Mouse (Mus musculus) hindbrain, postnatal 0 days (tissue): ENCODE measurements at regions not wholly inside any gene's neighbourhood (a gene's known extent, or its start where the extent isn't known, plus 50 kb on each side); places are given as distances from the start of the nearest gene placed in this dataset.

Experiments used
- ATAC-seq: fragments of 200-750 bp; cut with Nextera tagmentation; 2 replicates; pipeline ENCODE4 v1.8.0; 2017; ENCODE audit warnings: mild to moderate bottlenecking, moderate TSS enrichment, moderate library complexity
- DNase-seq: peaks from one replicate; pipeline ENCODE4 v3.0.0-alpha.2; 2015; ENCODE audit warnings: low spot score
- H3K27ac ChIP-seq: fragments of 300-500 bp; sonication (generic); 2 replicates; pipeline ENCODE4 v1.5.1; 2014; ENCODE audit warnings: mild to moderate bottlenecking
- H3K27me3 ChIP-seq: fragments of 300-500 bp; sonication (generic); 2 replicates; pipeline ENCODE4 v1.6.1; 2014; ENCODE audit warnings: low read length, mixed read lengths; ENCODE audit not compliant: insufficient read depth
- H3K36me3 ChIP-seq: fragments of 300-500 bp; sonication (generic); 2 replicates; pipeline ENCODE4 v1.6.1; 2014; ENCODE audit warnings: low read length, mixed read lengths; ENCODE audit not compliant: insufficient read depth
- H3K4me1 ChIP-seq: fragments of 300-500 bp; sonication (generic); 2 replicates; pipeline ENCODE4 v1.6.1; 2014; ENCODE audit warnings: antibody characterized with exemption, low read length, mixed read lengths; ENCODE audit not compliant: insufficient read depth
- H3K4me2 ChIP-seq: fragments of 300-500 bp; sonication (generic); 2 replicates; pipeline ENCODE4 v1.6.1; 2014; ENCODE audit warnings: low read depth, mild to moderate bottlenecking, low read length, moderate library complexity, mixed read lengths
- H3K4me3 ChIP-seq: fragments of 300-500 bp; sonication (generic); 2 replicates; pipeline ENCODE4 v1.5.1; 2014; ENCODE audit warnings: low read length
- H3K9ac ChIP-seq: fragments of 300-500 bp; sonication (generic); replicated peaks from 2 replicates; pipeline ENCODE4 v1.6.1; 2014; ENCODE audit warnings: mild to moderate bottlenecking, low read length, moderate library complexity, mixed read lengths
- H3K9me3 ChIP-seq: fragments of 300-500 bp; sonication (generic); 2 replicates; pipeline ENCODE4 v1.6.1; 2016; ENCODE audit warnings: low read length, mixed read lengths
- CTCF ChIP-seq: IDR thresholded peaks from 2 replicates; pipeline ENCODE4 v1.5.1; 2016; ENCODE audit warnings: antibody characterized with exemption, control low read depth, low read depth
- WGBS: fragments of 180-500 bp; shearing (Covaris S2); extraction: QIAGEN DNeasy Blood & Tissue Kit; methylation state at CpG from one replicate; pipeline ENCODE4 v1.1.7; 2014; 5-methylcytosine and 5-hydroxymethylcytosine counted together

GRCm38 (mm10) chr12:105898580-105899293, 111.3 kb upstream of the Vrk1 start:
- Histone ChIP-seq H3K36me3 (no peaks in the 10 kb centered on the region), H3K27me3 (no peaks in the 10 kb centered on the region), H3K9me3 (peaks cover 9% of the 10 kb centered on the region; the same call in 1 of the 2 replicates), H3K4me2 (no peak overlapping the region), H3K27ac (0 out of 2 replicates have a peak overlapping the region, but pooled peaks have one; percentile 56), H3K4me1 (no peaks in the 10 kb centered on the region), H3K4me3 (no peak overlapping the region), H3K9ac (no peak overlapping the region)
- WGBS: 22% methylated on average over 12 of the region's 12 CpGs
- peak; percentile 39 for DNase-seq
- no peak for TF ChIP-seq CTCF
- peak; percentile 63 for ATAC-seq

GRCm38 (mm10) chr12:105899294-105899909, 110.6 kb upstream of the Vrk1 start:
- 0 out of 2 replicates have a peak, but pooled peaks have one; percentile 71 for ATAC-seq
- Histone ChIP-seq H3K9me3 (peaks cover 9% of the 10 kb centered on the region; the same call in 1 of the 2 replicates), H3K4me1 (no peaks in the 10 kb centered on the region), H3K4me2 (0 out of 2 replicates have a peak overlapping the region, but pooled peaks have one; percentile 26), H3K9ac (no peak overlapping the region), H3K36me3 (no peaks in the 10 kb centered on the region), H3K27ac (peak overlapping the region; percentile 56; the same call in 1 of the 2 replicates), H3K27me3 (no peaks in the 10 kb centered on the region), H3K4me3 (no peak overlapping the region)
- 28% methylated on average over 9 of the region's 9 CpGs for WGBS
- DNase-seq: peak; percentile 42
- TF ChIP-seq CTCF: no peak

GRCm38 (mm10) chr12:105900479-105900878, 109.5 kb upstream of the Vrk1 start:
- no peak for TF ChIP-seq CTCF
- Histone ChIP-seq H3K27ac (no peak overlapping the region), H3K9me3 (peaks cover 6% of the 10 kb centered on the region; the same call in 1 of the 2 replicates), H3K36me3 (no peaks in the 10 kb centered on the region), H3K27me3 (no peaks in the 10 kb centered on the region), H3K4me3 (no peak overlapping the region), H3K4me1 (no peaks in the 10 kb centered on the region), H3K9ac (no peak overlapping the region), H3K4me2 (no peak overlapping the region)
- no peak for DNase-seq
- no peak for ATAC-seq
- 95% methylated on average over 6 of the region's 6 CpGs for WGBS

DNA sequence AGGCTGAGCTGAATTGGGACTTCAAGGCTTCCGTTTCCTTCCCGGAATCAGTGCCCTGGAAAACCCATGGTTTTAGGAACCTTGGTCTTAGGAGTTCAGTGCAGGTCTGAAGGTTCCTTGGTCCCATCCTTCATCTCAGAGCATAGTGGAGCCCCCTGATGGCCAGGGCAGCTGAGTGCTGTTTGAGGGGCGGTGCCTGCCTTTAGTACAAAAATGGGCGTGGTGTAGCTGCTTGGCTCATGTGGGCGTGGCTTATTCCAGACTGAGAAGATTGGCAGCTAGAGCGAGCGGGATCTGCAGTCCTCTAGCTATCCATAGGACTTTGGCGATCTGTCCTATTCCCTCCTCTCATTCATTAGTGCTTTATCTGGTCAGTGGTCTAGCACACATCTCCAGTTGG, 107.0 kb upstream of the Vrk1 start:
- WGBS: 58% methylated on average over 8 of the region's 8 CpGs
- 0 out of 2 replicates have a peak, but pooled peaks cover 3% of the 10 kb centered on the region for H3K27me3 ChIP-seq
- ATAC-seq (no peak), DNase-seq (no peak)
- H3K36me3 ChIP-seq: no peaks in the 10 kb centered on the region
- no peak overlapping the region for H3K9ac ChIP-seq
- H3K4me1 ChIP-seq: no peaks in the 10 kb centered on the region
- H3K9me3 ChIP-seq: no peaks in the 10 kb centered on the region
- no peak overlapping the region for H3K4me2 ChIP-seq
- no peak overlapping the region for H3K4me3 ChIP-seq
- TF ChIP-seq CTCF: no peak
- H3K27ac ChIP-seq: no peak overlapping the region

- WGBS: 31% methylated on average over 7 of the region's 7 CpGs
- no peak overlapping the region for H3K4me3 ChIP-seq
- no peaks in the 10 kb centered on the region for H3K4me1 ChIP-seq
- H3K36me3 ChIP-seq: no peaks in the 10 kb centered on the region
- no peak for TF ChIP-seq CTCF
- no peak overlapping the region for H3K27ac ChIP-seq
- no peaks in the 10 kb centered on the region for H3K9me3 ChIP-seq
- no peak overlapping the region for H3K4me2 ChIP-seq
- 0 out of 2 replicates have a peak, but pooled peaks cover 3% of the 10 kb centered on the region for H3K27me3 ChIP-seq
- H3K9ac ChIP-seq: no peak overlapping the region
- DNase-seq (peak; percentile 20), ATAC-seq (no peak)
Measured at GRCm38 (mm10) chr12:105906584-105906983, 103.4 kb upstream of the Vrk1 start.

DNA sequence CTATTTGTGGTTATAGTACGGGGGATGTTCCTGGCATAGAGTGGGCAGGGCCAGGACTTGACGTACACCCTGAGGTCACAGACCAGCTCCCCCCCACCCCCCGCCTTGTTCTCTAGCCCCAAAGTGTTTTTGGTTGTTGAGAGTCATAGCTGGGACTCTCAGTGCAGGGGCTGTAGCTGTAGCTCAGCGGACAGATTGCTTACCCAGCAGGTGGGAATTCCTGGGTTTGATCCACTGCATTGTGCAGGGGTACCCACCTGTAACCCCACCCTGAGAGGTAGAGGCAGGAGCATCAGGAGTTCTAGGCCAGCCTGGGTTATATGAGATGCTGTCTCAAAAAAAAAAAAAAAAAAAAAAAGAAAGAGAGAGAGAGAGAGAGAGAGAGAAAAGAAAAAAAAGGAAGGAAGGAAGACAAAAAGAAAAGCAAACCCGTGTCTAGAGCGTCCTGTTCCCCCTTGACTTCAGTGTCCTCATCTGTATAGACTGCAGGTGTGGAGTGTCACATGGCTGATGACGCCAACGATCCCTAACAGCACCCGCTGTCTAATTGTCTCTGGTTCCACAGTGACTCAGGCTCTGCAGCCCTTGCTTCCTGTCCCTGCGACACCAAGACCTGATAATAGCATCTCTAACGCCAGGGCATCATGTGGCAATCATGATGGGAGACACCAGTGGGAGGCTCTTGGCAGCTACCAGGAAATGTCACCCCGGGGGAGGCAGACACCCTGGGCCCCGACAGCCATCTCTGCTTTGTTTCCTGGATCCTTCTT, 102.0 kb upstream of the Vrk1 start:
- Histone ChIP-seq H3K27me3 (0 out of 2 replicates have a peak, but pooled peaks cover 3% of the 10 kb centered on the region), H3K4me2 (no peak overlapping the region), H3K9me3 (no peaks in the 10 kb centered on the region), H3K27ac (no peak overlapping the region), H3K4me1 (no peaks in the 10 kb centered on the region), H3K36me3 (no peaks in the 10 kb centered on the region), H3K4me3 (no peak overlapping the region), H3K9ac (no peak overlapping the region)
- WGBS: 65% methylated on average over 13 of the region's 13 CpGs
- DNase-seq (no peak), ATAC-seq (no peak)
- TF ChIP-seq CTCF: no peak
